Mouse (Mus musculus) cerebellum, adult 2 months (tissue): ENCODE data around the gene Fem1b.

Experiments
- CTCF ChIP-seq: fragments of 200-500 bp; IDR thresholded peaks from 2 replicates; pipeline ENCODE4 v1.5.1; 2011; ENCODE audit warnings: low read depth, mild to moderate bottlenecking, control low read depth, low read length, moderate library complexity, borderline replicate concordance; ENCODE audit not compliant: insufficient read depth
- POLR2A ChIP-seq: fragments of 200-500 bp; IDR thresholded peaks from 2 replicates; pipeline ENCODE4 v1.6.1; 2011; ENCODE audit warnings: low read length, control low read depth, borderline replicate concordance; ENCODE audit not compliant: insufficient read depth

DNA sequence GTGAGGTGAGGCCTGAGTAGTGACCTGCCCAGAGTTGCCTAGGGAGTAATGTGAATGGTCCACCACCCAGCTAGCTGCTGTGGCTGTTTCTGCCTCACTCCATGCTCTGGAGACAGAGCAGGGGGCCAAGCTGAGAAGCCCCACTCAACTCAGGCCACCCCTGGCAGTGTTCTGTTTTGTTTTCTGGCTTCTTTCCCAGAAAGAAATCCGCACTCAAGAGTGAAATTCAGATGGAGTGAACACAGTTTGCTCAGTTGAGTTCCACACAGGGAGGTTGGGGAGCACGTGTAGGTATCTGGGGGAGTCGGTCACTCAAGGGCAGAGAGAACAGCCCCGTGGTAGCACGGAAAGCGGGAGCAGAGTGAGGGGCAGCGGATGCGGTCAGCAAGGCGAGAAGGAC, 33.0 kb downstream of the Fem1b start:
- no peak for TF ChIP-seq CTCF
- no peak for TF ChIP-seq POLR2A
